Mouse (Mus musculus) brain, adult 2 months (tissue): ENCODE data around the gene Wtip.
"Not testable (repeated sequence)": the region's sequence is repeated elsewhere in the genome, so short reads cannot be mapped to it uniquely, and the experiment has no call there.

Experiments
- DNase-seq: peaks from one replicate; pipeline ENCODE4 v3.0.0; 2011; ENCODE audit warnings: low read depth, low spot score

Gene Wtip

DNA sequence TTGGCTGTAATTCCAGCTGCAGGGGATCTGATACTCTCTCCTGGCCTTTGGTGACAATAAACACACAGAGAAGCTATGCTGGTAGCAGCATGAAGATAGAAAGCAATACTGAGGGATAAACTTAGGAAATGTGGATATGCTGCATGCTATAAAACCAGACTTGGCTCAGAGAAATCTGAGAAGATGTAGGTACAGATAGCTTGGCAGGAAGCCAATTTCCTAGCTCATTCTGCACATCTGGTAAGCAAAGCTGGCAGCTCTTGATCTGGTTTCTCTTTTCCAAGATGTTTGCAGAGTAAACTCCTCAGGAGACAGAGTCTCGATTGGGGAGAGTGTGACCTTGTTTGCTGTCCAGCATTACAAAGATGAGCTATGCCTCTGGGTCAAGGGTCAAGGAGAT, 12.4 kb downstream of the Wtip start:
- DNase-seq: peak; percentile 63

- no peak for DNase-seq
These were observed 16.5 kb downstream of the Wtip start for GRCm38 (mm10) chr7:34116601-34117000.

DNA sequence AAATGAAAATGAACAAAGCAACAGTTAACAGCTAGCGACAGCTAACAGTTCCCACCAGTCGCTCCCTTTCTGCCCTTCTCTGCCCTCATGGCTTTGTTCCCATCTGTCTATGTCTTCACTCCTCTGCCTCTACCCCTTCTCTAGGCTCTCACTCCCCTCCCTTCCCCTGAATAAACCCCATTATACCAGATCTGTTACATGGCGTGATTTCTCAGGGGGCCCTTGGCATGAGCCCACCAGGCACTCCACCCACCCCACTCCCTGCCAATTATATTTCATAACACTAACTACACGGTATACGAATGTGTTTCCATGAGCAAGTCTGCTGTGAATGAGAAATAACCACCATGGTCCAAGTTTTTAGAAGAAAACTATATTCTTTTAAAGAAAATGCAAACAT, 23.9 kb downstream of the Wtip start:
- no peak for DNase-seq

GRCm38 (mm10) chr7:34101276-34101675, 31.8 kb downstream of the Wtip start:
- DNase-seq: no peak

DNA sequence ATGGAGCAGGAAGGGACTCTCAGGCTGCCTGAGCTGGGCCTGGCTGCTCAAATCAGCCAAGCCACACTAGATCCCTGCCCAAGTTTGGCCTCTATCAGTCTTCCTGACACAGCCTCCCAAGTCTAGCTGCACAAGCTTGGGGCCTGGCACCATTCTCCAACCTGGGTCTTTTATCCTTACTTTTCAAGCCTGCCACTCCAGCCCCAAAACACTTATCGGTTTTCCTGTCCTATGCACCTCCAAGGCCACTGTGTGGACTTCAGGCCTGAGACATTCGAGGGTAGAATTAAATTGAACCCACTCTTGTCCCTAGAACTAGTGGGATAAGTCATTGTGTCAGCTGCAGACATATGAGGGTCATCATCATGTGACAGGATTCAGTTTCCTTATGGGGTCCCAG, 33.1 kb downstream of the Wtip start:
- DNase-seq: no peak

GRCm38 (mm10) chr7:34094911-34095481, 38.1 kb downstream of the Wtip start, which contains the start of gene Scgb1b30:
Gene Scgb1b30, plus strand, starts transcription at chr7:34095431.
- no peak for DNase-seq

DNA sequence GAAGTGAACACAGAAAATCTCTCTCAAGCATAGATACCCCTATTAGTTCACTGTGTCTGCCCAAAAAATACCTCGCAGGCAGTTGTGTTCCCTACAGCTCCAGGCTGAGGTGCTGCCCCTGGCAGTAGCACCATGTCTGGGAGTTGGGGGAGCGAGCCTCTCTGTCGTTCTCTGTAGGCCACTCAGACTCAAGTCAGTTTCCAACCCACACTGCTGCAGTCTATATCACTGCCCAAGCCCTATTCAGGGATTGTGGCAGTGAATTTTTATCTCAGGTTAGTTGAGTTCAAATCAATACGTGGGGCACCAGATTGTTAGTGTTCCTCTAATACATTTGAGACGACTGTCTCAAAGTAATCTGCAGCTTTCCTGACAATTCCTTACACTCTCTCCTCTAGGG, 64.9 kb downstream of the Wtip start:
- DNase-seq: not testable (repeated sequence)
